ENCODE assay signal across 10 mouse cellular contexts in the genomic region with DNA sequence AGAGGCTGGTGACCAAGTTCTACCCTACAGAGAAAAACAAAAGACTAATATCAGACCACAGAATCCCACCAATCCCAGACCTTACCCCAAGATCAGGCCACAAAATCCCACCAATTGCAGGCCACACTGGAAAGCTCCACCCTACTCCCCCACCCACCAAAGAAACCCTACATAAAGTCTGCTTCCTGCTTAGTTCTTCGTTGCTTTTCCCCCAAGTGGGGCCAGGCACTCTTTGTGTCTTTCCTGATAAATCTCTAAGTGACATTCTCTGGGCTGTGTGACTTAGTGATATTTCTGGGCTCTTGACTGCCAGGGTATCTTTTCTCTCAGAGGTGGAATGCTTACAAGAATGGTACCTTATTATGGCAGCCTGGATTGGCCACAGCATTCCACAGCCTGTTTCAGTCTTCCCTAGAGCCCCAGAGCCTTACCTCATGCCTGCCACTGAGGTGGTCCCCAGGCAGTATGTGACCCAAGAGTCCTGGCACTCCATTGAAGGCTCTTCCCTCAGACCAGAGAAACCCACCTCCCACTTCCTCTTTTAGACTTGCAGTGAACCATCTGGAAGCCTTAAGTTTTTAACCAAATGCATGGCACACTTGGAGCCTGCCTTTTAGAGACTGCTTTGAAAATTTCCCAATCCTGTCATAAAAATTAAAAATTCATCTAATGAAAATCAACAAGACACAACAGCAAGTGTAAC.
"Had no signal": no experiment of that assay in that cellular context is flagged by ENCODE, and none has a peak within 500 bp of the region (broad histone marks: within the 10 kb centered on the region; RNA-seq: fewer than 3 reads in every experiment).

No protein-coding gene starts in this region.

- H3K9ac ChIP-seq: limb, embryonic 15.5 days; lung, embryonic 15.5 days; midbrain, embryonic 12.5 days had no signal

- H3K4me3 ChIP-seq: left cerebral cortex, adult 2 months; limb, embryonic 15.5 days; lung, embryonic 15.5 days; midbrain, embryonic 12.5 days had no signal

- H3K27ac ChIP-seq: left cerebral cortex, adult 2 months; limb, embryonic 15.5 days; lung, embryonic 15.5 days; midbrain, embryonic 12.5 days had no signal

- H3K4me2 ChIP-seq: limb, embryonic 15.5 days; lung, embryonic 15.5 days; midbrain, embryonic 12.5 days had no signal

- H3K4me1 ChIP-seq: lung, embryonic 15.5 days had no signal

- H3K27me3 ChIP-seq: limb, embryonic 15.5 days; lung, embryonic 15.5 days; midbrain, embryonic 12.5 days had no signal

- H3K9me3 ChIP-seq: limb, embryonic 15.5 days; lung, embryonic 15.5 days; midbrain, embryonic 12.5 days had no signal

- ATAC-seq: midbrain, embryonic 16.5 days had no signal

- DNase-seq: kidney, adult 18-20 months; kidney, postnatal 14 days; right cerebral cortex, adult 18-20 months; right cerebral cortex, postnatal 25 days; thymus, postnatal 36 days had no signal

- H3K36me3 ChIP-seq: limb, embryonic 15.5 days; lung, embryonic 15.5 days; midbrain, embryonic 12.5 days had no signal
